Mouse (Mus musculus) ES-E14 (cell line): ENCODE results near the gene Txnl4b.

Experiments used
- HCFC1 ChIP-seq: IDR thresholded peaks from 2 replicates; pipeline ENCODE4 v1.6.1; 2012; ENCODE audit warnings: low read length, inconsistent platforms, borderline replicate concordance; ENCODE audit not compliant: insufficient read depth
- MAFK ChIP-seq: IDR thresholded peaks from 2 replicates; pipeline ENCODE4 v1.6.1; 2014; ENCODE audit warnings: mild to moderate bottlenecking, low read depth, low read length, inconsistent platforms; ENCODE audit not compliant: insufficient read depth

- no peak for TF ChIP-seq MAFK
- TF ChIP-seq HCFC1, result no peak
Measured at GRCm38 (mm10) chr8:109590901-109591300, 25.2 kb downstream of the Txnl4b start.
